Mouse (Mus musculus) Patski (cell line): Measurements from ENCODE around the gene Rasa2. TPM values are rescaled to one million over a fixed set of nuclear protein-coding genes. Genes with fewer than 3 reads are reported as not detected.
"Not testable (repeated sequence)": the region's sequence is repeated elsewhere in the genome, so short reads cannot be mapped to it uniquely, and the experiment has no call there.

Experiments used
- ATAC-seq: fragments of 100-300 bp; one replicate; pipeline ENCODE4 v1.8.0; 2021
- CTCF ChIA-PET: fragments of 350-600 bp; sonication (Branson Sonifier 250); formaldehyde crosslinking; loops from one replicate; lab custom pipeline; 2022; ENCODE audit warnings: inconsistent platforms; lab: Charles Lee
- POLR2A ChIA-PET: fragments of 350-600 bp; sonication (Branson Sonifier 250); formaldehyde crosslinking; loops from one replicate; lab custom pipeline; 2022; ENCODE audit warnings: antibody characterized with exemption, inconsistent platforms; lab: Charles Lee
- DNase-seq: peaks from one replicate; pipeline ENCODE4 v3.0.0-alpha.2; 2011; ENCODE audit warnings: low read depth, low spot score
- H3K27me3 ChIP-seq: fragments of 371-371 bp; one replicate; pipeline ENCODE4 v1.5.1; 2021
- CTCF ChIP-seq: fragments of 100-300 bp; IDR thresholded peaks from one replicate; pipeline ENCODE4 v1.5.1; 2021
- in situ Hi-C: fragments of 300-500 bp; cut with MboI; formaldehyde crosslinking; loops from 3 replicates; pipeline ENCODE4 v1.11.1; 2018; ENCODE audit warnings: low pct_unique_long_range_greater_than_20kb, mixed read lengths
- polyA plus RNA-seq: library from polyadenylated mRNA; unstranded; gene quantifications from one replicate; pipeline ENCODE4 v1.2.3, GENCODE M21; 2021

Gene Rasa2
- polyA plus RNA-seq, 1 experiment from 2014 or later: 14.6 TPM

DNA sequence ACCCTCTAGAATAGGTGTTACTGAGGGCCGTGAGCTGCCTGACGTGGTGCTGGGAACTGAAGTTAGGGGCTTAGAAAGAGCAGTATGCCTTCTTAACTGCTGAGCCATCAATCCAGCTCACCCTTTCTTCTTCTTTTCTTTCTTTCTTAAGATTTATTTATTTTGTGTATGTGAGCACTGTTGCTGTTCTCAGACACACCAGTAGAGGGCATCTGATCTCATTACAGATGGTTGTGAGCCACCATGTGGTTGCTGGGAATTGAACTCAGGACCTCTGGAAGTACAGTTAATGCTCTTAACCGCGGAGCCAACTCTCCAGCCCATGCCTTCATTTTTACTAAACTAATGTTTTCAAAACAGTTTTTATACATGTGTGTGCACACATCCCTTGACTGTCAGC is 67.9 kb downstream of the Rasa2 start:
- ChIA-PET POLR2A (no interaction called here), CTCF (interaction anchor here (0.8 to 1.4 kb wide), 2 partner anchors 18 to 106 kb away, joined by 3 to 4 read pairs; no protein-coding TSS in a partner anchor)
- DNase-seq (no peak), ATAC-seq (no peak)
- TF ChIP-seq CTCF: peak; percentile 42
- no peaks in the 10 kb centered on the region for H3K27me3 ChIP-seq
- in situ Hi-C loops: no loop called here

DNA sequence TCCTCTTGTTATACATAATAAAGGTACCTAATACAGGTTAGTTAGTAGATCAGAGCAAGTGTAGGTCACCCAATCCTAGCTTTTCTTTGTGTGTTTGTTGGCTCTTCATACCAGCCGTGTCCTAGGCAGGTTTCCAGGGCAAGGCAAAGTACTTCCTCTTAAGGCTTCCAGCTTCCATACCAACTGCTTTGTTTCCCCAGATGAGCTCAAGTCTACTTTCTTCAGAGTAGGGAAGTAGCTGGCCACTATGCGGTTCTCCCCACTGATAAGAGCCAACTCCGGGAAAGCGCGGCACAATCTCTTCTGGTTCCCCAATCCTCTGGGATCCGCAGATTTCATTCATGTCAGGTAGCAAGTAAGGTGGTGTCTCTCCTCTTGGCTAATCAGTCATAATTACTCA is 72.3 kb downstream of the Rasa2 start:
- ChIA-PET POLR2A (no interaction called here), CTCF (interaction anchor here (1.1 kb wide), 1 partner anchor 109 kb away, joined by 3 read pairs; no protein-coding TSS in a partner anchor)
- no peaks in the 10 kb centered on the region for H3K27me3 ChIP-seq
- in situ Hi-C loops: loop anchor here (10.0 kb wide), 1 partner anchor 274 kb away; no protein-coding TSS in a partner anchor
- ATAC-seq: no peak
- no peak for TF ChIP-seq CTCF
- DNase-seq: no peak

DNA sequence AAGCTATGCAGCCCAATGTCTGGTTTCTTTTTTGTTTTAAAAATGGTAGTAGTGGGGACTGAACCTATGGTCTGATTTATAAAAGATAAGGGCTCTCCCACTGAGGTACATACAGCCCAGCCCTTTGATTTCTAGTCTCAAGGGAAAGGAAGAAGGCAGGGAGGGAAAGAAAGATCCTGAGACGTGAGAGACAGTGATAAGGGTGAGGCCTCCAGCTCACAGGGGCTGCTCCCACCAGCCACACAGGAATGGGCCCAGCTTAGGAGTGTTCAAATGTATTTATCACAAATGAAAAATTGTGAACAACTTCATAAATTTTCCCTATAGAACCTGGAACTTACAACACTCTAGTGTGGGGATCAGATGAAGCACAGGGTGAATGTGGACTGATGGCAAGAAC is 72.8 kb downstream of the Rasa2 start:
- CTCF ChIA-PET: no interaction called here
- POLR2A ChIA-PET: no interaction called here
- in situ Hi-C loops: loop anchor here (10.0 kb wide), 1 partner anchor 274 kb away; no protein-coding TSS in a partner anchor
- ATAC-seq (no peak), DNase-seq (no peak)
- no peaks in the 10 kb centered on the region for H3K27me3 ChIP-seq
- TF ChIP-seq CTCF: no peak

DNA sequence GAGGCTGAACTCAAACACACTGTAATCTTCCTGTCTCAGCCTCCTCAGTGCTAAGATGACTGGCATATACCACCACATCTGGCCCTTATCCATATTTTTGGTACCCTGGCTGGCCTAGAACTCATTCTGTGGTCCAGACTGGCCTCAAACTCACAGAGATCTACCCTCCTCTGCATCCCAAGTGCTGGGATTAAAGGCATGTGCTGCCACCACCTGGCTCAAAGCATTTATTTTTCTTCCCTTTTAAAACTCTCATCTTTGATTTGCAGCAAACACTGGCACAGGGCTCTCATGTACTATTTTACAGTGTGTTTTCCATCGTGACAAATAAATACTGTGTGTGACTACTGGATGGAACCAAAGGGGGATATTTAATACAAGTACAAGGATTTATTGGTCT is 77.3 kb downstream of the Rasa2 start:
- H3K27me3 ChIP-seq: no peaks in the 10 kb centered on the region
- ATAC-seq (no peak), DNase-seq (no peak)
- CTCF ChIA-PET: interaction anchor here (0.8 to 1.0 kb wide), 3 partner anchors 10 to 204 kb away, joined by 3 to 5 read pairs (median 3); no protein-coding TSS in a partner anchor
- TF ChIP-seq CTCF: peak; percentile 57
- POLR2A ChIA-PET: no interaction called here
- in situ Hi-C loops: loop anchor here (10.0 kb wide), 1 partner anchor 269 kb away; no protein-coding TSS in a partner anchor

DNA sequence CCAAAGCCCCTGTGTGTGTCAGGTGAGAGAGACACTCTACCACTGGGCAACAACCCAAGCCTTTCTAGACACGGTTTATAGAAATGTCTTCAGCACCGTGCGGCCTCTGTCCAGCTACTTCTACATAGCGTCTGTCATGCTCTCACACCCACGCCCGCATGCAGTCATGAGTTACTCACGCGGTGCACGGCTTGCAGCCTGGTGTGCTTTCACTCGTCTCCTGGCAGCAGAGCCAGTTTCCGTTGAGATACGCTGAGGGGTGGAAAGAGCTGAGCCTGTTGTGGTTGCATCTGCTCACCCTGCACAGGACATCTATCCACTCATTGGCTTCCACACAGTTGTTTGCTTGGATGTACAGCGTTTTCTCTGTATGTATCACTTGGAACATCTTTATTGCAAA is 86.0 kb downstream of the Rasa2 start:
- TF ChIP-seq CTCF: no peak
- CTCF ChIA-PET: no interaction called here
- in situ Hi-C loops: no loop called here
- POLR2A ChIA-PET: no interaction called here
- H3K27me3 ChIP-seq: no peaks in the 10 kb centered on the region
- ATAC-seq: no peak
- DNase-seq: no peak

DNA sequence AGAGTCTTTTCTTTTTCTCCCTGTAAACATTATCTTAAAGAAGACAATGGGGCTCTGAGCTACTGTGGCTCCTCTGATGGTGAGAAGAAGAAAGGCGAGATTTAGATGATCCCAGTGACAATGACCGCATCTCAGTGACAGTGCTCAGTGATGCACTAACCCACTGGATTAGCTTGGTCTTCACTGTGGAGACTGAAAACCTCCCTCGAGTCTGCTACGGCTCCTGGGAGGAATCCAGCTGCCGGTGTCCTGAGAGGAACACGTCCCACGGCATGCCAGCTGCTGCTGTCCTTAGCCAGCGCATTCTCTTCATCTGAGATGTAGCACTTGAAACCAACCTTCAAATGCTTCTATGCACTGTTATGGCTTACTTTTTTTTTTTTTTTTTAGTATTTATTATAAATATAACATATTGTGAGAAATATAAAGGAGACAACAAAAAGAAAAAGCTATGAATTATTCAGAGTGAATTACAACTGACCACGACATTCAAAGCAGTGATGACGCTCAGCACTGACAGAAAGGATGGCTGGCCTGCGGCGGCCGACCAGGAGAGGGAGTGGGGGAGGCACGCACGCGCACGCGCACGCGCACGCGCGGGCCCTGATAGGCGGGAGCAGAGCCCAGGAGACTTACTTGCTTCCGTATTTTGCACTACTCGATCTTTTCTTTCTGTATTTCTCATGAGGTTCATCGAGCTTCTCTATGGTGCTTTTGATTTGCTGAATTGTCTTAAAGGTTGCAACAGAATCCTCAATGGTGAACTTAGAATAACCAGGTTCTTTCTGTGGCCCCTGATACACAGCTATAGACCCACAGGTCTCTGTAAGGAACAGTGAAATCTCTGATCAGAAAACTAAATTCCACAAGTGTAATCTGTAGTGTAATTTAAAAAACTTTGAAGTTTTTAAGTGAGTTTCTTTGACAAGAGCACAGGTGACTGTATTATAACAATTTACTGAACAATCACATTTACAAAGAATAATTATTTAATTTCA is 87.5 kb downstream of the Rasa2 start:
- CTCF ChIA-PET: interaction anchor here (1.0 to 1.1 kb wide), 2 partner anchors 10 to 11 kb away, joined by 3 to 5 read pairs; no protein-coding TSS in a partner anchor
- DNase-seq: no peak
- POLR2A ChIA-PET: interaction anchor here (0.8 kb wide), 1 partner anchor 211 kb away, joined by 4 read pairs; no protein-coding TSS in a partner anchor
- no peak for ATAC-seq
- in situ Hi-C loops: no loop called here
- TF ChIP-seq CTCF: no peak
- H3K27me3 ChIP-seq: no peaks in the 10 kb centered on the region

DNA sequence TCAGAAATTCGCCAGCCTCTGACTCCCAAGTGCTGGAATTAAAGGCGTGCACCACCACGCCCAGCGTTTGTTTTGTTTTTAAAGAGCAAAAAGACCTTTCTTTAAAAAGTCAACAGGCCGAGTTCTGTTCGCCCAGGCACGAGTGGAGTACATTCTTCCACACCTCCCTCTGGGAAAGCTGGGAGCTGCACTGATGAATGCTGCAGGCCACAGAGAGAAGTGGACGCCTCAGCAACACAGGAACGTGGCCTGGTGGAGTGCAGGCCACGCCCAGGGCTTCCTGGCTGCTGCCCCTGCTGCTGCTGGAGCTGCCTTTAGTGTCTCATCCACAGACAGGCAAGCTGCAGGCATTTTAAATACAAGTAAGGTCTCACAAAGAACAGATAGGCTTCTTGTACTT is 92.5 kb downstream of the Rasa2 start:
- no peaks in the 10 kb centered on the region for H3K27me3 ChIP-seq
- CTCF ChIA-PET: no interaction called here
- TF ChIP-seq CTCF: no peak
- no peak for ATAC-seq
- POLR2A ChIA-PET: no interaction called here
- in situ Hi-C loops: no loop called here
- DNase-seq: no peak

DNA sequence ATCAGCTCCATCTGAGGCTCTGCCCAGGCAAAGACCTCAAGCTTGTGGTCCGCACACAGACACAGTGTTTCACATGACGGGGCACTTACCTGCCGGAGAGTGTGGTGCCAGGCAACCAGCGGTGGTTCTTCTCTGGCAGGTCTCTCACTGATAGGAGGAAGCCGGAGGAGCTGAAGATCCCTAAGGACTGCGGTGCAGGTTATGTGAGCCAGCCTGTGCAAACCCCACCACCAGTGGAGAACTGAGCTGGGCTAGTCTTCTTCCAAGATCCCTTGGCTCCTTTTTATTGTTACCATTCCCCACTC is 93.8 kb downstream of the Rasa2 start:
- in situ Hi-C loops: no loop called here

DNA sequence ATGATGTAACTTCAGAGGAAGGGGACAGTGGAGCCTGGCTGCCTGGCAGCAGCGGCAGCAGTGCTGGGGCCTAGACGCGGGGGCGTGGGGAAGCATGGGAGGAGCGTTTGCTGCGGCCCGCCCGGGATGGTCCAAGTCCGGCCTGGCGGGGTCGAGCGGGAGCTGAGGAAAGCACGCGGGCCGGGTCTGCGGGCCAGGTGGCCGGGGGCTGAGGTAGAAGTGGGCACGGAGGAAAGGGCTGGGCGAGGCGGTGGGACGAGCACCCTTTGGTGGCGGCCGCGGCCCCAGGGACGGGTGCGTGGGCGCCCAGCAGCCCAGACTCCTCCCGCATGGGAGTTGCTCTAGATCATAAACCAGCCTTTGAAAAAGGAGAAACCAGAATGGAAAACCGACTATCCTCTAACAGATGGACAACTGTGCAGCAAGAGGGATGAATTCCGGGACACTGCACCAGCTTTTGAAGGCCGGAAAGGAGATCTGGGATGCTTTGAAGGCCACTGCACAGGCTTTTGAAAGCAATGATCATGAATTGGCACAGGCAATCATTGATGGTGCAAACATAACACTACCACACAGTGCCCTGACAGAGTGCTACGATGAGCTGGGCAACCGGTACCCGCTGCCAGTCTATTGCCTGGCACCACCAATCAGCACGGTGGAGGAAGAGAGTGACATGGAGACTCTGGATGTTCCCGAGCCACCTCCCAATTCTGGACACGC is 94.4 kb downstream of the Rasa2 start:
- ChIA-PET CTCF (interaction anchor here (0.8 to 1.1 kb wide), 2 partner anchors 12 to 252 kb away, joined by 3 read pairs; partner anchors contain the start of gene Gm28729), POLR2A (no interaction called here)
- ATAC-seq (no peak), DNase-seq (no peak)
- H3K27me3 ChIP-seq: no peaks in the 10 kb centered on the region
- no peak for TF ChIP-seq CTCF
- in situ Hi-C loops: no loop called here

More for the DNA sequence above, 93.8 kb downstream of the Rasa2 start:
- ATAC-seq (no peak), DNase-seq (no peak)
- ChIA-PET CTCF (interaction anchor here (0.8 kb wide), 1 partner anchor 252 kb away, joined by 3 read pairs; no protein-coding TSS in a partner anchor), POLR2A (interaction anchor here (0.5 kb wide), 1 partner anchor 197 kb away, joined by 3 read pairs; no protein-coding TSS in a partner anchor)
- TF ChIP-seq CTCF: no peak
- no peaks in the 10 kb centered on the region for H3K27me3 ChIP-seq

DNA sequence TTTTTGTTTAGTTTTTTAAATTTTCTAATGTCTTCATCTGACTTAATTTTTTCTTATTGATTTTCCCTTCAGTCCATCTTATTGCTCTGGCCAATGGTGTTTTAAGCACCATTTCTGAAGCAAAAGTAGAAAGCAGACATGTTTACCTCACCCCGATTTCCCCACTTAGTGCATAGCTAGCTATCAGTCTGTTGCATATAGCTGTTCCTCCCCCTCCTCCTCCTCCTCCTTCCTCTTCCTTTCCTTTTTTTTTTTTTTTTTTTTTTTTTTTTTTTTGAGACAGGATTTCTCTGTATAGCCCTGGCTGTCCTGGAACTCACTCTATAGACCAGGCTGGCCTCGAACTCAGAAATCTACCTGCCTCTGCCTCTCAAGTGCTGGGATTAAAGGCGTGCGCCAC is 95.3 kb downstream of the Rasa2 start:
- DNase-seq, ATAC-seq, H3K27me3 ChIP-seq, POLR2A ChIA-PET, in situ Hi-C loops: not testable (repeated sequence)
- CTCF ChIA-PET: interaction anchor here (1.1 kb wide), 1 partner anchor 11 kb away, joined by 3 read pairs; the partner anchor contains the start of gene Gm28729
